Mouse (Mus musculus): ENCODE measurements around the gene Lpo.

- TF ChIP-seq HCFC1 (IDR thresholded peaks at IDR 0.05; ENCODE audit: borderline replicate concordance, insufficient read depth, low read length) (no peak), CHD2 (IDR thresholded peaks at IDR 0.05; ENCODE audit: low read depth, low read length) (no peak)
Observed at GRCm38 (mm10) chr11:87828239-87828900, at the start of gene Lpo.
